Mouse (Mus musculus) frontal cortex, adult (tissue): ENCODE data around the gene Slc38a2.

ENCODE experiments used
- ATAC-seq: cut with Nextera tagmentation; 2 replicates; pipeline ENCODE4 v1.9.2; 2017; ENCODE audit warnings: mild to moderate bottlenecking, moderate library complexity, mixed read lengths; ENCODE audit not compliant: low TSS enrichment

Slc38a2 gene

DNA sequence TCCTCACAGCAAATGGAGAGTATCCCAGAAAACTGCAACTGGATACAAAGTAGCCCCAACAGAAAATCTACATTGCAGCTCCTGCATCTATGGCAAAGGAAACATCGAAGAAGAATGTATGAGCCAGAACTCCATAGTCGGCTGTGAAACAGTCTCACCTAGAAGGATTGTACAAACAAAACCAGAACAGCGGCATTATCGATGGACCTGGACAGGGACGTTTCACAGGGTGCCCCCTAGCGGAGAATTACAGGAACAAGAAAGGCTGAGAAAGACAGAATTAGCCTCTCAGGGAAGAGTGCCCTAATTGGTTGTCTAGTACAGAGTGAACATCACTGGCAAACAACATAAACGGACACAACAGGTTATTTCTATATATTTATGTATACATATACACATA is 32.9 kb downstream of the Slc38a2 start:
- ATAC-seq, result peak; percentile 87; the same call in 1 of the 2 replicates

DNA sequence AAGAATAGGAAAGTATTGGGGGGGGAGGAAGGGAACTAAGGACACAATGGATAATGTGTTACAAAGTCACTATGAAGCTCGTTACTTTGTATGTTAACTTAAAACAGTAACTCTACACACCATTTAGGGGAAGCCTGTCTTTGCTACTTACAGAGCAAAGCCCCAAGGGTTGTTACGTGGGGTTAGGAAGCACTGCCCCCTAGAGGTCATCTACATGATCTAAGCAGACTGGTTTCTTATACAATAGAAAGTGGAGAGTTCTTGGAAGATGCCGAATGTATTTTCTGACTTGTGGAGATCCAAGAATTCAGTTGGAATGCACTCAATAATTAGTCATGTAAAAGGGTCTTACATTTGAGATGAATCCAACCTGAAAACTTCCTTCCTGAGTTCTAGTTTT is 33.6 kb downstream of the Slc38a2 start:
- ATAC-seq, result peak; percentile 94

DNA sequence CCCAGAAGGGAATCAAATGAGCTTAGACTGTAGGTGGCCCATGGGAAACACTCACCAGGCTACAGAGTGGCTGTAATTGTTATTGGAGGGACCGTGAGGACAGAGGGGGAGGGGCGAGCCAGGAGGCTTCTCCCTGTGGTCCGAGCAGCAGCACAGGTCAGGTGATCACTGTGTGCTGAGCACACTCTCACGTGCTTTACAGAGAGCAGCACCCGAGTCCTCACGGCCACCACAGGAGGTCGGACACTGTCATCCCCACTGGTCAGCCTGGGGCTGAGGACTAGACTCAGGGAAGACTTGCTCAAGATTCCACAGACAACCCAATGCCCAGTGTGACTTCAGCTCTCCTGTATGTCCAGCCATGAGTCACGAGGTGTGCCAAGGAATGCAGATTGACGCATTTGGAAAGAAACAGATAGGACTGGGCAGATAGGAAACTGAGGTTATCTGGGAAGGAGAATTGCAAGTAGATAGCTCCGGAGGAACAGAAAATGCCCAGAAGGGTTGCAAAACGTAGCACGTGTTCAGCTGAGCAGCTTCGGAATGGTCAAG is 38.9 kb downstream of the Slc38a2 start:
- ATAC-seq, result no peak

- ATAC-seq, result no peak
These were observed 41.3 kb downstream of the Slc38a2 start for GRCm38 (mm10) chr15:96658275-96658602.

DNA sequence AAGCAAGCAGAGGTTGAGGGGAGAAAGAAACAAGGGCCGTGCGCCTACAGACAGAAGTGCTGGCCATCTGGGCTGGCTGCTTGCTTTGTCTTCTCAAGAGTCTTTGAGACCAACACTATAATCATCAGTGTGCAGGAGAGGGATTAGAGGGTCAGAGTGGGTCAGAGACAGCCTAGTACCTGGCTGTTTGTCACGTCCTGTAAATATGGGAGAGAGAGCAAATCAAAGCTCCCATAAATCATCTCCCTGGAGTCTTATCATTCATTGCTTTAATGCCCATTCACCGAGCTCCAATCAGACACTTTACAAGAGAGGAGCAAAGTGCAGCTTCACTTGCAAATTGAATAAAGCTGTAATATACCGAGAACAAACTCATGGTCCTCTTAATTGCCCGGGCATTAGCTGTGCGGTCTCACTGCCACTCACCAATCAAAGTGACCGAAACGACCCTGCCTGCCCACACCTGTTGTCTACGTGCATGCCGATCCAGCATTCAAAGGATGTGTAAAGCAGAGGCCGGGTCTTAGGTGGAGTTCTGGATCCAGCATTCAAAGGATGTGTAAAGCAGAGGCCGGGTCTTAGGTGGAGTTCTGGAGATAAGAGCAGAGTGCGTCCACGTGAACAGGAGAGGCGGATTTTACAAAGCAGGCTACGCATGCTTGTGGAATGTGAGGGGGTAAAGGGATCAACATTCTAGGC is 41.8 kb downstream of the Slc38a2 start:
- no peak for ATAC-seq

GRCm38 (mm10) chr15:96655514-96655913 is 44.0 kb downstream of the Slc38a2 start:
- ATAC-seq, result no peak

DNA sequence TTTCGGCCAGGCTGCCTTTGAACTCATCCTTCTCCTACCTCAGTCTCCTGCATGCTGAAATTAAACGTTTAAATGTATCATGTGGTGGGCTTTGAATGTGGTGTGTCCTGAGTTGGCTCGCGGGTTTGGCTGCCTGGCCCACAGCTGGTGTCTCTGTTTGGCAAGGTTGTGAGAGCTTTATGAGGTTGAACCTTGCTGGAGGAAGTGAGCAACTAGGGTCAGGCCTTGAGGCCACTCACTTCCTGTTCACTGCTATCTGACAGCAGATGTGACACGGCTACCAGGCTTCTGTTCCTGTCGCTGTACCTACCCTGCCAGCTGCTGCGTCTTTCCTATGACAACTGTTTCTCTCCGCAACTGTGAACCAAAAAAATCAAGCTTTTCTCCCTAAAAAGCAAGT is 44.8 kb downstream of the Slc38a2 start:
- no peak for ATAC-seq

DNA sequence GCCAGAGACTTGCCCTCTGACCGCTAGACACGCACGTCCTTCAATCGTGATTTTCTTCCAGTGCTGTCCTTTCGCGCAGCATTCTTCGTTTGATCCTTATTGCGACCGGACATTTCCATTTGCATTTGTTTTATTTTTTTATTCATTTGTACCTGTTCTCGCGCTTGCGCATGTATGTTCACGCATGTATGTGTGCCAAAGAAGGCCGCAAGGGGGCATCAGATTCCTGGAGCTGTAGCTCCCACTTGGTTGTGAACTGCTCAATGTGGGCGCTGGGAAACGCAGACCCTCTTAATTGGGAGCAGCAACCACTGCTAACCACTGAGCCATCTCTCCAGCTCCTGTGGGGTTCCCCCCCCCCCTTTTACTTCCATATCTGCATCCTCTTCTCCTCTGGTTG is 46.5 kb downstream of the Slc38a2 start:
- no peak for ATAC-seq

- no peak for ATAC-seq
These were observed 47.0 kb downstream of the Slc38a2 start for GRCm38 (mm10) chr15:96652531-96652930.

- no peak for ATAC-seq
These were observed 52.2 kb downstream of the Slc38a2 start for GRCm38 (mm10) chr15:96647376-96647775.

DNA sequence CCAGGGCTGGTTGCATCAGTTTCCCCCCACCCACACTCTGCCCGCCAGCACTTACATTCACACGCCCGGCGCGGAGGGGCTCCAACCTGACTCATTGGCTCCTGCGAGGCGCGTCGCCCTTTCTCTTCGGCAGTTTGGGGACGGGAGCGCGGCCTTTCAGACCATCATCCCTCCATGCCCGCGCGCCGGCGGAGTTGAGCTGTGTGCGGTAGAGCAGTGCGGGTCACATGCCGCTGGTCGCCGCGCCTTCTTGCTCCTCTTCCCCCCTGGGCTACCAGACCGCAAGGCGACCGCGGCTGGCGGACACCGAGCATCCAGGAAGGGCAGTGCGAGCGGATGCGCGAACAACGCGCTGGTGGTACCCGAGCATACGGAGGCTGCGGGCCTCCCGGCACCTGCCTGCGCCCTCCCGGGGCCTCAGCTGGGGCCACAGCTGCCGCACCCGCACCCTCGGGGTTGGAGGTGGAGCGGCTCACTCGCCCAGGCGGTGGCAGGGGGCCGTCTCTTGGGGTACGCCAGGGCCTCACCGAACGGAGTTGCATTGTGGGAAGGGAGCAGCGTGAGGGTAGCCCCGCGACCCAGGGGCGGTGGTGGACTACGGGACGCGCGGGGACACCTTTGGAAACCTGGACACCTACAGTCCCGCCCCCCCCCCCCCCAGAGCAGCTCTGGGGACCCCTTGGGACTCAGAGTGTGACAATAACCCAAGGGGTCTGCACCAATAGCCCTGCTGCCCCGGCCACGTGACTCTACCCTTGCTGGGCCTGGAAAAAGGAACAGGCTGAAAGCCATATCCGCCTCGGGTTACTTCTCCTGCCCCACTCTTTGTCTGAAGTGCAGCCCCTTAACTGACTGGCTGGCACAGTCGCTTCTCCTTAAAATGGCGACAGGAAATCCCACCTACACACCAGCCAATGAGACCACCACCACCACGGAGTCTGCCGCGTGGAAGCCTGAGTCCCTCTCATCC is 56.8 kb downstream of the Slc38a2 start, which contains the start of gene Slc38a1:
Slc38a1 (minus strand) TSS at position 478 of the 970 bp plus-strand sequence.
- ATAC-seq, result peak; percentile 45

DNA sequence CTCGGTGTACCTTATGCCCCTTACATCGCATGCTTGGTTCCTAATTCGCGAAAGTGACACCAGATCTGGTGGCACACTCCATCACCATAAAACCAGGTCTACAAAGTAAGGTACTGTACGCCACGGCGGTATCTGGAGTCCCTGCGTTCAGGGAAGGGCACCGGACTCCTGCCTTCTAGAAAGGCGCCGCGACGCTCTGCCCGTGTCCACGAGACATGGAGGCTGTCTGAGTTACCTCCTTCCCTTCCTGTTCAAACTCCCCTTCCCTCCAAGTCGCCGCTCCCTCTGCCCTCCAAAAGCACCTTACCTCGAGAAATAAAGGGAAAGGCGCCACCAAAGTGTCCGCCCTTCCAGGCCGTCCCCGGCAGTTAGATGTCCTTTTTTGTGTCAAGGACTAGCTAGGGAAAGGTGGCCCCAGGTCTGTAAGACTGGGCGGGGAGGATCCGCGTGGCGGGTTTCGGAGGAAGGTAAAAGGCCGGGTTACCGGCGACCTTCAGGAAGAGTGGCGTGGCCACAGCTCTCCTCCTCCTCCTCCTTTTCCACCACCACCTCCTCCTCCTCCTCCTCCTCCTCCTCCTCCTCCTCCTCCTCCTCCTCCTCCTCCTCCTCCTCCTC is 57.6 kb downstream of the Slc38a2 start:
- peak; percentile 34 for ATAC-seq

DNA sequence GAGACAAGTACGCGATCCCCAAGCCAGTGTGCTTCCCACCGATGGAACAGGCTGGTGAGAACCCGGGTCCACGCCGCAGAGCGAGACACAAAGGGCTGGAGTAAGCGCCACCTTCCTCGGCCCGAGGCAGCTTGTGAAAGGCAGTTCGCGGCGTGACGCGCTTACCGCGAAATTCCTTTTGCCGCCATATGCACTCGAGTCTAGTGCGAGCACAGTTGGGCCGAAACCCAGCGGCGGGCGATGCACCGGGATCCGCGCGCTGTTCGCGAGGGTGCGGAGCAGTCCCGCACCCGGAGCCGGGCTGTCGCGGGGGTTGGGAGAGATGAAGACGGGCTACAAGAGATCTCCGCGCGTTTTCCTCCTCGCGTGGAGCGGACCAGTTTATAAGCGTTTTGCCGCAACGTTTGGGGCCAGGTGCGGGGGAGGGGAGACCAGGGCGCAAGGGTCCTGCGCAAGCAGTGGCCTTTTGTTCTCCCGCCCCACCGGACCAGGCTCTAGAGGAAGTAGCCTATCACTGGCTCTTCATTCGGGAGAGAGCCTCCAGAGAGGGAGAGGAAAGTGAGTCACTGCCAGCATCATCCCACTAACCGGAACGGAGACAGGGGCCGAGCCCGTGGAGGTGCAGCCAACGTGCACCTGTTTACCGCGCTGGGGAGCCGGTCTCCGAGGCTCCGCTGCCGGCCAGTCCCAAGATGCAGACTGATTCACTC is 58.3 kb downstream of the Slc38a2 start:
- ATAC-seq, result peak; percentile 45

DNA sequence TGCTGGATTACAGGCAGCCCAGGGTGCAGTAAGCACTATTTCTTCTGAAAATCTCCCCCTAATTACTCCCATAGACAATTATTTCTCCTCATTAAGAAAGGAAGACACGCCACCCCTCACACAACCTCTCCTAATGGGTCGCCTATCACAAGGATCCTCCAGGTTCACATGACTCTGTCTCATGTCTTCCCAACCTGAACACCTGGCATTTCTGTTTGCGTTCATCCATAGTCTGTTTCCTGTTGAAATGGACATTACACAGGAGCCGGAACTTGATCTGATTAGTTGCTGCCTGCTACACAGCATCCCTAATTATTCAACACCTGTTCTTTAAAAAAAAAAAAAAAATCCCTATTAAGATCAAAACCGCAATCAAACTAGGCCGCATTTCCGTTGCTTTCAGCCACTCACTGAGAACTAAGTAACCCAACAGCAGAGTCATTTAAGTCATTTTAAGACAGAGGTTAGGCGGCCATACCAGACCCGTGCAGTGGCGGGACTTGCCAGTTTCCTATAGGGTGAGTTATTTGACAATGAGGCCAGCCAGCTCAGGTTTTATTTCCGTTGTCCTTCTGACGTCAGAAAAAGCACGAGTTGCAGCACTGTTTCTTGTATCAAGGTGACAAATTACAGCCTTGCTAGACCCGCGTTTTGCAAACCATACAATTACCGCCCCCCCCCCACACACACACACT is 59.1 kb downstream of the Slc38a2 start:
- ATAC-seq, result no peak

DNA sequence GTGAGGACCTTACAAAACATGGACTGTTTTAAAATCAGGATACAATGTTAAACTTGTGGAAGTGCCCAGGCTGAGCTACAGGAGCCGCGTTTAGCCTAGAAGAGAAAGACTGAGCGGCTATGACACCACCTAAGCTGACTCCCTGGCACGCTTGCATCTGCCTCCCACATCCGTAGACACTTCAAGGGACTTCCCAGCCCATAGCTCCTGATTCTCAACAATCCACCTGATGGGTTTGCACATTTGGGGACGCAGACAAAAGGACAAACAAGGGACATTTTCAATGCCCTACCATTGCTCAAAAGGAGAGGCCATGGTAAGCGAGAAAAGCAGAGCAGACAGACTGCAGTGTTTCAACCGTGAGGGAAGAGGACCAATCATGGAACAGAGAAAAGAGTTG is 59.9 kb downstream of the Slc38a2 start:
- ATAC-seq, result no peak

DNA sequence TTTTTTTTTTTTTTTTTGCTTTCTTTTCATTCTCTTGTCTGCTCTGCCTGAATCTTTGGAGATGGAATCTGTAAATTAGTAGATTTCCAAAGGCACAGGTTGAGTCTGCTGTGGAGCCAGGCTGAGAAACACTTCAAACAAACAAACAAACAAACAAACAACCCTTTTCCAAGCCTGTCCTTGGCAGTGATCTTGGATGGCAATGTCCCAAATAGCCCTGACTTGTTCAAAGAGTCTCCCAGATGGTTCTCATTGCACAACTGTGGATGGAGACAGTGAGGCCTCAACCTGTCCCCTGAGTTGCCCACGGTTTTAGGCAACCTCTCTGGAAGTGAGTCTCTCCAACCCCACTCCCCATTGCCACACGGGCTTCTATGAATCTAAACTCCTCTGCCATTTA is 60.9 kb downstream of the Slc38a2 start:
- no peak for ATAC-seq

DNA sequence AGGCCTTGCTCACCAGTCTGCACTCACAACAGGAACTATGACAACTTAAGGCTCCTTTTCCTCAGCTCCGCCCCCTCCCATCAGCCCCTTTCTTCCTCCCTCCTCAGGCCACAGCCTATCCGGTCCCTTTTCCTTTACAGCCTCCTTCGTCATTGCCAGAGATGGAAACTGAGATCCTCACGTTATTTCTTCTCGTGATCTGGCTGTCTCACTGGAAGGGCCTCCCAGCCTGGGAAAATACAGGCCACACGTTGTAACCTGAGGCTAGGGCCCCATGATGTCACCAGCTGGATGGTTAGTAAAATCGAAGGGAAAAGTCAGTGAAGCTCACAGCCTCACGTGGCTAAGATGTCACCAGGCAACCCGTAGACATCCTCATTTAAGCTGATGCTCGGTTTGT is 61.4 kb downstream of the Slc38a2 start:
- no peak for ATAC-seq
